Mouse (Mus musculus) megakaryocyte, embryonic 14.5 days (primary cell): Measurements from ENCODE around the gene Hist1h4i.

Source experiments
- FLI1 ChIP-seq: IDR thresholded peaks from 2 replicates; pipeline ENCODE4 v1.6.1; 2012; ENCODE audit warnings: low read length, inconsistent platforms, mixed read lengths
- GATA1 ChIP-seq: IDR thresholded peaks from 3 replicates; pipeline ENCODE4 v1.6.1; 2012; ENCODE audit warnings: mixed read lengths, low read length, inconsistent platforms, borderline replicate concordance

- TF ChIP-seq GATA1 = no peak
- TF ChIP-seq FLI1 = no peak
These were observed 4.8 kb downstream of the Hist1h4i start for GRCm38 (mm10) chr13:22036149-22036956.
